ENCODE assay signal across 13 mouse cellular contexts in genomic region chr8:103413589-103414575, GRCm38 (mm10).
DNase-seq lines count a peak whose midpoint lies in the region; ATAC-seq and TF ChIP-seq lines count a peak whose summit lies in the region.
"Had no signal": no experiment of that assay in that cellular context is flagged by ENCODE, and none has a peak within 500 bp of the region (broad histone marks: within the 10 kb centered on the region; RNA-seq: fewer than 3 reads in every experiment).

No protein-coding gene starts in this region.

- 49% methylated on average over 11 of the region's 11 CpGs for WGBS in liver, embryonic 12.5 days (ENCODE audit: insufficient replicate concordance)
- 69% methylated on average over 11 of the region's 11 CpGs for WGBS in embryonic facial prominence, embryonic 10.5 days
- WGBS in intestine, postnatal 0 days: 47% methylated on average over 11 of the region's 11 CpGs
- WGBS in liver, postnatal 0 days (ENCODE audit: insufficient replicate concordance): 51% methylated on average over 11 of the region's 11 CpGs

- no peaks in the 10 kb centered on the region for H3K4me1 ChIP-seq in liver, embryonic 12.5 days
- H3K4me1 ChIP-seq in embryonic facial prominence, embryonic 10.5 days: peaks cover 31% of the 10 kb centered on the region
- H3K4me1 ChIP-seq in intestine, postnatal 0 days (replicated peaks; ENCODE audit: control insufficient read depth, insufficient read depth, low read length): peaks cover 3% of the 10 kb centered on the region; the same call in 1 of the 2 replicates
- H3K4me1 ChIP-seq in liver, postnatal 0 days (ENCODE audit: insufficient read depth): no peaks in the 10 kb centered on the region

- H3K27ac ChIP-seq in liver, embryonic 12.5 days: no peak overlapping the region
- peak overlapping the region; percentile 67 for H3K27ac ChIP-seq in embryonic facial prominence, embryonic 10.5 days (replicated peaks)
- no peak overlapping the region for H3K27ac ChIP-seq in intestine, postnatal 0 days (ENCODE audit: low read depth, low read length)
- peak overlapping the region; percentile 39; the same call in 1 of the 2 replicates for H3K27ac ChIP-seq in liver, postnatal 0 days (ENCODE audit: low read depth)
- H3K27ac ChIP-seq: limb, embryonic 15.5 days had no signal

- peak; percentile 46 for DNase-seq in liver
- no peak for DNase-seq in embryonic facial prominence, embryonic 10.5 days (ENCODE audit: low spot score)
- DNase-seq in liver, postnatal 0 days: peak; percentile 57
- no peak for DNase-seq in spleen, postnatal 4 days (ENCODE audit: low spot score in 2 of 2)
- no peak for DNase-seq in left cerebral cortex, adult 9 months (ENCODE audit: low spot score in 2 of 2)
- no peak for DNase-seq in layer of hippocampus, postnatal 25 days (ENCODE audit: extremely low spot score in 1 of 2, low spot score in 1 of 2)
- DNase-seq: cerebellum, postnatal 25 days; right cerebral cortex, postnatal 25 days; thymus, postnatal 25 days had no signal

- no peak overlapping the region for H3K9ac ChIP-seq in liver, embryonic 12.5 days
- no peak overlapping the region for H3K9ac ChIP-seq in intestine, postnatal 0 days (ENCODE audit: low read depth, low read length)
- H3K9ac ChIP-seq in liver, postnatal 0 days (replicated peaks): no peak overlapping the region
- H3K9ac ChIP-seq: limb, embryonic 15.5 days had no signal

- H3K4me3 ChIP-seq in liver, embryonic 12.5 days: no peak overlapping the region
- H3K4me3 ChIP-seq in embryonic facial prominence, embryonic 10.5 days: no peak overlapping the region
- H3K4me3 ChIP-seq in intestine, postnatal 0 days (ENCODE audit: low read depth, low read length): no peak overlapping the region
- no peak overlapping the region for H3K4me3 ChIP-seq in liver, postnatal 0 days (ENCODE audit: low read depth, low read length)
- H3K4me3 ChIP-seq: limb, embryonic 15.5 days had no signal

- H3K9me3 ChIP-seq in liver, embryonic 12.5 days (replicated peaks): no peaks in the 10 kb centered on the region
- H3K9me3 ChIP-seq in embryonic facial prominence, embryonic 10.5 days: no peaks in the 10 kb centered on the region
- no peaks in the 10 kb centered on the region for H3K9me3 ChIP-seq in intestine, postnatal 0 days (ENCODE audit: control insufficient read depth)
- H3K9me3 ChIP-seq in liver, postnatal 0 days (ENCODE audit: low read length): no peaks in the 10 kb centered on the region
- H3K9me3 ChIP-seq: limb, embryonic 15.5 days had no signal

- peak; percentile 14; the same call in 1 of the 2 replicates for TF ChIP-seq EP300 in liver, postnatal 0 days (IDR thresholded peaks at IDR 0.05; ENCODE audit: low read depth)

- no peak for ATAC-seq in liver, embryonic 12.5 days
- peak; percentile 81 for ATAC-seq in intestine, postnatal 0 days
- ATAC-seq in liver, postnatal 0 days: peak; percentile 90
- ATAC-seq: inflammation-experienced regulatory T-cells, adult 6 months had no signal

- H3K27me3 ChIP-seq in liver, embryonic 12.5 days (replicated peaks): no peaks in the 10 kb centered on the region
- no peaks in the 10 kb centered on the region for H3K27me3 ChIP-seq in embryonic facial prominence, embryonic 10.5 days (replicated peaks; ENCODE audit: low read depth, poor library complexity, severe bottlenecking)
- no peaks in the 10 kb centered on the region for H3K27me3 ChIP-seq in intestine, postnatal 0 days (replicated peaks; ENCODE audit: control insufficient read depth, insufficient read depth, low read length)
- H3K27me3 ChIP-seq in liver, postnatal 0 days (ENCODE audit: insufficient read depth, low read length): no peaks in the 10 kb centered on the region
- H3K27me3 ChIP-seq: limb, embryonic 15.5 days had no signal

- TF ChIP-seq CTCF in intestine, postnatal 0 days (IDR thresholded peaks at IDR 0.05; ENCODE audit: low read depth): no peak
- no peak for TF ChIP-seq CTCF in liver, postnatal 0 days (IDR thresholded peaks at IDR 0.05; ENCODE audit: low read depth)

- no peaks in the 10 kb centered on the region for H3K36me3 ChIP-seq in liver, embryonic 12.5 days
- H3K36me3 ChIP-seq in embryonic facial prominence, embryonic 10.5 days (replicated peaks): no peaks in the 10 kb centered on the region
- H3K36me3 ChIP-seq in intestine, postnatal 0 days (ENCODE audit: control insufficient read depth, insufficient read depth): no peaks in the 10 kb centered on the region
- no peaks in the 10 kb centered on the region for H3K36me3 ChIP-seq in liver, postnatal 0 days (replicated peaks; ENCODE audit: insufficient read depth, low read length)
- H3K36me3 ChIP-seq: limb, embryonic 15.5 days had no signal

- H3K4me2 ChIP-seq in liver, embryonic 12.5 days: no peak overlapping the region
- no peak overlapping the region for H3K4me2 ChIP-seq in intestine, postnatal 0 days (replicated peaks; ENCODE audit: low read depth)
- peak overlapping the region; percentile 40; the same call in 1 of the 2 replicates for H3K4me2 ChIP-seq in liver, postnatal 0 days (ENCODE audit: low read depth, low read length)
- H3K4me2 ChIP-seq: limb, embryonic 15.5 days had no signal

Comparison
In these comparisons a context has a peak if more than half of its experiments do, and no peak if none do; other contexts are left out.
1. H3K27ac ChIP-seq: peak in embryonic facial prominence, embryonic 10.5 days (single experiment) and liver, postnatal 0 days (single experiment); none in liver, embryonic 12.5 days (single experiment) and intestine, postnatal 0 days (single experiment).
2. DNase-seq: peak in liver (single experiment) and liver, postnatal 0 days (single experiment); none in embryonic facial prominence, embryonic 10.5 days (single experiment), spleen, postnatal 4 days (0 of 2), left cerebral cortex, adult 9 months (0 of 2) and layer of hippocampus, postnatal 25 days (0 of 2).